Comparison of ENCODE assay signal across 26 mouse cellular contexts in the genomic region with DNA sequence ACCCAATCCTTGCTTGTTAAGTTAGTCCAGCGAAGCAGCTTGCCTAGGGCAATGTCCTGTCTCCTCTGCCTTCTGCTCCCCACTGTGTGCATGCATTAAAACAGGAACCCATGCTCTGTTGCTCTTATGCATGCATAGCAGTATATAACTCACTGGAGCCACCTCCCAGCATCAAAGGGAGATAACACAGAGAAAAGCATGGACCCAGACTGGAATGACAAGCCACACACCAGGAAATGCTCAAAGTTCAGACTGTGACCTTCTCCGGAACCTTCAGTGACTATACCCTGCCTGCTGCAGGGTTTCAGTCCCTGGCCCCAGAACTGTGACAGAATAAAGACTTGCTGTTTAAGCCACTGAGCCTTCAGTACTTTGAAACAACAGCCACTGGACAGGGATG.
DNase-seq lines count a peak whose midpoint lies in the region; ATAC-seq and TF ChIP-seq lines count a peak whose summit lies in the region.
"Had no signal": no experiment of that assay in that cellular context is flagged by ENCODE, and none has a peak within 500 bp of the region (broad histone marks: within the 10 kb centered on the region; RNA-seq: fewer than 3 reads in every experiment).

No protein-coding gene starts in this region.

- DNase-seq in heart, adult 11 months = peak; percentile 15
- no peak for DNase-seq in heart, postnatal 14 days
- peak; percentile 13 for DNase-seq in kidney, postnatal 0 days (ENCODE audit: low spot score)
- peak; percentile 18 for DNase-seq in limb, embryonic 10.5 days (ENCODE audit: low spot score)
- no peak for DNase-seq in adrenal gland, adult (ENCODE audit: inconsistent age in 2 of 2, low spot score in 1 of 2)
- DNase-seq in cerebellum, adult 8-10 months = no peak
- DNase-seq in gastrocnemius, postnatal 4 days (ENCODE audit: low spot score in 2 of 2) = no peak
- DNase-seq: adrenal gland, postnatal 10 days; adrenal gland, postnatal 36 days; cerebellum, adult 18-20 months; cerebellum, adult 9-11 months; cerebellum, postnatal 25 days; forebrain, postnatal 0 days; gastrocnemius, adult 2 months; gastrocnemius, postnatal 14 days; heart, adult 2 months had no signal

- no peak overlapping the region for H3K4me2 ChIP-seq in kidney, postnatal 0 days (ENCODE audit: low read length)
- H3K4me2 ChIP-seq in kidney, embryonic 15.5 days = no peak overlapping the region
- H3K4me2 ChIP-seq: embryonic facial prominence, embryonic 12.5 days; embryonic facial prominence, embryonic 15.5 days; heart, embryonic 12.5 days; heart, embryonic 15.5 days; hindbrain, embryonic 13.5 days had no signal

- H3K9ac ChIP-seq in kidney, postnatal 0 days (ENCODE audit: low read depth, low read length) = no peak overlapping the region
- no peak overlapping the region for H3K9ac ChIP-seq in kidney, embryonic 15.5 days
- H3K9ac ChIP-seq: embryonic facial prominence, embryonic 12.5 days; embryonic facial prominence, embryonic 15.5 days; forebrain, postnatal 0 days; heart, embryonic 12.5 days; heart, embryonic 15.5 days; hindbrain, embryonic 13.5 days had no signal

- TF ChIP-seq CTCF in kidney, postnatal 0 days (IDR thresholded peaks at IDR 0.05; ENCODE audit: low read depth) = no peak

- H3K4me1 ChIP-seq in kidney, postnatal 0 days (replicated peaks; ENCODE audit: insufficient read depth, low read length) = peaks cover 6% of the 10 kb centered on the region; the same call in 1 of the 2 replicates
- peaks cover 7% of the 10 kb centered on the region; the same call in 1 of the 2 replicates for H3K4me1 ChIP-seq in kidney, embryonic 15.5 days
- peaks cover 10% of the 10 kb centered on the region for H3K4me1 ChIP-seq in limb, embryonic 10.5 days
- H3K4me1 ChIP-seq: embryonic facial prominence, embryonic 12.5 days had no signal

- no peaks in the 10 kb centered on the region for H3K36me3 ChIP-seq in kidney, postnatal 0 days (ENCODE audit: insufficient read depth, low read length)
- no peaks in the 10 kb centered on the region for H3K36me3 ChIP-seq in kidney, embryonic 15.5 days
- H3K36me3 ChIP-seq in limb, embryonic 10.5 days = no peaks in the 10 kb centered on the region
- H3K36me3 ChIP-seq: embryonic facial prominence, embryonic 12.5 days; embryonic facial prominence, embryonic 15.5 days; heart, embryonic 12.5 days; heart, embryonic 15.5 days; hindbrain, embryonic 10.5 days; hindbrain, embryonic 13.5 days had no signal

- WGBS in kidney, postnatal 0 days = 63% methylated on average over 2 of the region's 2 CpGs
- WGBS in kidney, embryonic 15.5 days = 64% methylated on average over 2 of the region's 2 CpGs
- 81% methylated on average over 2 of the region's 2 CpGs for WGBS in limb, embryonic 10.5 days

- ATAC-seq in kidney, postnatal 0 days (replicated peaks; ENCODE audit: low FRiP score, low read depth) = no peak
- ATAC-seq in kidney, embryonic 15.5 days (replicated peaks; ENCODE audit: low FRiP score) = no peak
- ATAC-seq: activated CD4-positive, CD25-positive, alpha-beta regulatory T cell, adult 4 months; forebrain, embryonic 14.5 days; forebrain, postnatal 0 days; hindbrain, embryonic 16.5 days had no signal

- H3K9me3 ChIP-seq in kidney, postnatal 0 days (replicated peaks; ENCODE audit: low read length) = no peaks in the 10 kb centered on the region
- H3K9me3 ChIP-seq in kidney, embryonic 15.5 days (replicated peaks) = no peaks in the 10 kb centered on the region
- H3K9me3 ChIP-seq in limb, embryonic 10.5 days (replicated peaks) = no peaks in the 10 kb centered on the region
- H3K9me3 ChIP-seq: embryonic facial prominence, embryonic 12.5 days; embryonic facial prominence, embryonic 15.5 days; heart, embryonic 12.5 days; heart, embryonic 15.5 days; hindbrain, embryonic 10.5 days; hindbrain, embryonic 13.5 days had no signal

- no peaks in the 10 kb centered on the region for H3K27me3 ChIP-seq in kidney, postnatal 0 days (ENCODE audit: insufficient read depth, low read length)
- H3K27me3 ChIP-seq in kidney, embryonic 15.5 days = no peaks in the 10 kb centered on the region
- no peaks in the 10 kb centered on the region for H3K27me3 ChIP-seq in limb, embryonic 10.5 days (ENCODE audit: low read depth, poor library complexity, severe bottlenecking)
- H3K27me3 ChIP-seq: embryonic facial prominence, embryonic 12.5 days; embryonic facial prominence, embryonic 15.5 days; heart, embryonic 12.5 days; heart, embryonic 15.5 days; hindbrain, embryonic 13.5 days had no signal

- intact Hi-C loops in heart, postnatal 14 days (cut with DNase I) = loop anchor here (5.0 kb wide), 1 partner anchor 387 kb away; no protein-coding TSS in a partner anchor

- no peak overlapping the region for H3K4me3 ChIP-seq in kidney, postnatal 0 days (replicated peaks; ENCODE audit: low read depth, low read length)
- no peak overlapping the region for H3K4me3 ChIP-seq in kidney, embryonic 15.5 days (replicated peaks)
- H3K4me3 ChIP-seq in limb, embryonic 10.5 days = no peak overlapping the region
- H3K4me3 ChIP-seq: embryonic facial prominence, embryonic 12.5 days; embryonic facial prominence, embryonic 15.5 days; gastrocnemius, adult 2 months; heart, adult 2 months; heart, embryonic 12.5 days; heart, embryonic 15.5 days; hindbrain, embryonic 10.5 days; hindbrain, embryonic 13.5 days had no signal

- H3K27ac ChIP-seq in kidney, postnatal 0 days = no peak overlapping the region
- H3K27ac ChIP-seq in kidney, embryonic 15.5 days = no peak overlapping the region
- no peak overlapping the region for H3K27ac ChIP-seq in limb, embryonic 10.5 days
- H3K27ac ChIP-seq: embryonic facial prominence, embryonic 12.5 days; embryonic facial prominence, embryonic 15.5 days; gastrocnemius, adult 2 months; heart, adult 2 months; heart, embryonic 15.5 days; hindbrain, embryonic 10.5 days; hindbrain, embryonic 13.5 days had no signal

Comparison
In these comparisons a context has a peak if more than half of its experiments do, and no peak if none do; other contexts are left out.
1. DNase-seq: peak in heart, adult 11 months (single experiment), kidney, postnatal 0 days (single experiment) and limb, embryonic 10.5 days (single experiment); none in heart, postnatal 14 days (0 of 2), adrenal gland, adult (0 of 2), cerebellum, adult 8-10 months (single experiment) and gastrocnemius, postnatal 4 days (0 of 2).